Mouse (Mus musculus): Measurements from ENCODE around the gene Krtap20-2. TPM values are rescaled to one million over a fixed set of nuclear protein-coding genes. Genes with fewer than 3 reads are reported as not detected.

Gene Krtap20-2
- polyA plus RNA-seq (2012; rRNA removed) = not detected in 2 replicates

DNA sequence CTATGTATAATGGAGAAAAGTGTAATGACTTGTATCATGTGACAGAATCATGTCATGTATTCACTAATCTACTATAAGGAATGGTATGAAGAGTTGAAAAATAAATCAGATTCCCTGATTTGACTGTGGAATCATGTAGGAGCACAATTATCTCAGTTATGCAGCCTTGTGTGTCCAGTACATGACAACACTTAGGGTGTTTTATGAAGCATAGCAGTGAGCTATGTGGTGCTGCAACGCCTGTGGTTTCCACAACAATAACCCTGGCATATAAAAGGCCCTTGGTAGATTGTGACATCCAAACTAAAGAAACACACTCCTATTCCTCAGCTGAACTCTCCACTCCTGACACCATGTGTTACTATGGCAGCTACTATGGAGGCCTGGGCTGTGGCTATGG lies at the start of gene Krtap20-2:
Krtap20-2 (plus strand) TSS at position 301 of the 400 bp plus-strand sequence.

DNA sequence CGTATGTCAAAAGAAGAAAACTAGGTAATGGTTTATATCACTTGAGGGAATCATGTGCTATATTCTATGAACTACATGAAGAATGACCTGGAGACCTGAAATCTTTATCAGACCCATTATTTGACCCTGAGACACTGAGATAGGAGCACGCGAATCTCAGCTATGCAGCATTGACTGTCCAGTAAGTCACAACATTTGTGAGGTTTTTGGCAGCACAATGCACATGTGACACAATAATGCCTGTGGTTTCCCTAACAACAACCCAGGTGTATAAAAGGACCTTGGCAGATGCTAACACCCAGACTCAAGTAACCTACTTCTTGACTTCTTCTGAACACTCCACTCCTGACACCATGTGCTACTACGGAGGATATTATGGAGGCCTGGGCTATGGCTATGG lies 48.0 kb upstream of the Krtap20-2 start, which contains the start of gene Gm9789:
Gm9789 (plus strand) TSS at position 301 of the 400 bp plus-strand sequence.

DNA sequence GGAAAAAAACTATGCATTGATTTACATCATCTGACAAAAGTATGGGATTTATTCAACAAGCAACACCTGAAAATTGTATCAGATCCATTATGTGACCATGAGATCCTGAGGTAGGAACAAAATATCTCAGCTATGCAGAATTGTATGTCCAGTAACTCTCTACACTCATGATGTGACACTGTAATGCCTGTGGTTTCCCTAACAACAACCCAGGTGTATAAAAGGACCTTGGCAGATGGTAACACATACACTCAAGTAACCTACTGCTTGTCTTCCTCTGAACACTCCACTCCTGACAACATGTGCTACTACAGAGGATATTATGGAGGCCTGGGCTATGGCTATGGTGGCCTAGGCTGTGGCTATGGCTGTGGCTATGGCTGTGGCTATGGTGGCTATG lies 36.5 kb upstream of the Krtap20-2 start, which contains the start of gene Gm7735:
Gm7735 (plus strand) TSS at position 301 of the 400 bp plus-strand sequence.

DNA sequence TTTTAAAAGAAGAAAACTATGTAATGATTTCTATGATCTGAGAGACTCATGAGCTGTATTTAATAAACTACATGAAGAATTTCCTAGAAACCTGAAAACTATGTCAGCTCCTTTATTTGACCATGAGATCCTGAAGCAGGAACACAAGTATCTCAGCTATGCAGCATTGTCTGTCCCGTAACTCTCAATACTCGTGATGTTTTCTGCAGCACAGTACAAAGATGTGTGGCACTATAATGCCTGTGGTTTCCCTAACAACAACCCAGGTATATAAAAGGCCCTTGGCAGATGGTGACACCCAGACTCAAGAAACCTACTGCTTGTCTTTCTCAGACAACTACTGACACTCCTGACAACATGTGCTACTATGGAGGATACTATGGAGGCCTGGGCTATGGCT lies 31.2 kb upstream of the Krtap20-2 start, which contains the start of gene 1110057P08Rik:
1110057P08Rik (plus strand) TSS at position 301 of the 400 bp plus-strand sequence.

Other genes starting within 250 kb of the Krtap20-2 start
- gene Krtap16-3, start 243.0 kb upstream of the Krtap20-2 start, polyA plus RNA-seq (2012; rRNA removed) = not detected in 2 replicates
- gene Krtap22-2, start 195.1 kb upstream of the Krtap20-2 start, polyA plus RNA-seq (2012; rRNA removed) = not detected in 2 replicates
- gene Gm10229, start 190.6 kb upstream of the Krtap20-2 start, polyA plus RNA-seq (2012; rRNA removed) = not detected in 2 replicates
- gene Krtap6-1, start 174.2 kb upstream of the Krtap20-2 start, polyA plus RNA-seq (2012; rRNA removed) = not detected in 2 replicates
- not detected in 2 replicates for gene Gm10228, start 164.4 kb upstream of the Krtap20-2 start, polyA plus RNA-seq (2012; rRNA removed)
- gene Krtap6-5, start 158.0 kb upstream of the Krtap20-2 start, polyA plus RNA-seq (2012; rRNA removed) = not detected in 2 replicates
- not detected in 2 replicates for gene 1110025L11Rik, start 141.9 kb upstream of the Krtap20-2 start, polyA plus RNA-seq (2012; rRNA removed)
- not detected in 2 replicates for gene Krtap6-3, start 121.8 kb upstream of the Krtap20-2 start, polyA plus RNA-seq (2012; rRNA removed)
- gene Gm6358, start 65.0 kb upstream of the Krtap20-2 start, polyA plus RNA-seq (2012; rRNA removed) = not detected in 2 replicates
- gene Gm10061, start 54.8 kb upstream of the Krtap20-2 start, polyA plus RNA-seq (2012; rRNA removed) = not detected in 2 replicates
- not detected in 2 replicates for gene Gm9789, start 47.9 kb upstream of the Krtap20-2 start, polyA plus RNA-seq (2012; rRNA removed)
- not detected in 2 replicates for gene Gm7735, start 36.4 kb upstream of the Krtap20-2 start, polyA plus RNA-seq (2012; rRNA removed)
- not detected in 2 replicates for gene 1110057P08Rik, start 31.1 kb upstream of the Krtap20-2 start, polyA plus RNA-seq (2012; rRNA removed)
- gene Krtap21-1, start 198.0 kb downstream of the Krtap20-2 start, polyA plus RNA-seq (2012; rRNA removed) = not detected in 2 replicates
- gene Krtap6-2, start 214.2 kb downstream of the Krtap20-2 start, polyA plus RNA-seq (2012; rRNA removed) = not detected in 2 replicates

Data from ovary, adult 2 months (tissue).